Mouse (Mus musculus) ES-Bruce4 (cell line): ENCODE data around the gene Yars.

Experiments
- CTCF ChIP-seq: IDR thresholded peaks from one replicate; pipeline ENCODE4 v1.8.1; 2011; ENCODE audit warnings: low read depth, low read length
- POLR2A ChIP-seq: IDR thresholded peaks from one replicate; pipeline ENCODE4 v1.8.1; 2011; ENCODE audit warnings: low read length; ENCODE audit not compliant: insufficient read depth

DNA sequence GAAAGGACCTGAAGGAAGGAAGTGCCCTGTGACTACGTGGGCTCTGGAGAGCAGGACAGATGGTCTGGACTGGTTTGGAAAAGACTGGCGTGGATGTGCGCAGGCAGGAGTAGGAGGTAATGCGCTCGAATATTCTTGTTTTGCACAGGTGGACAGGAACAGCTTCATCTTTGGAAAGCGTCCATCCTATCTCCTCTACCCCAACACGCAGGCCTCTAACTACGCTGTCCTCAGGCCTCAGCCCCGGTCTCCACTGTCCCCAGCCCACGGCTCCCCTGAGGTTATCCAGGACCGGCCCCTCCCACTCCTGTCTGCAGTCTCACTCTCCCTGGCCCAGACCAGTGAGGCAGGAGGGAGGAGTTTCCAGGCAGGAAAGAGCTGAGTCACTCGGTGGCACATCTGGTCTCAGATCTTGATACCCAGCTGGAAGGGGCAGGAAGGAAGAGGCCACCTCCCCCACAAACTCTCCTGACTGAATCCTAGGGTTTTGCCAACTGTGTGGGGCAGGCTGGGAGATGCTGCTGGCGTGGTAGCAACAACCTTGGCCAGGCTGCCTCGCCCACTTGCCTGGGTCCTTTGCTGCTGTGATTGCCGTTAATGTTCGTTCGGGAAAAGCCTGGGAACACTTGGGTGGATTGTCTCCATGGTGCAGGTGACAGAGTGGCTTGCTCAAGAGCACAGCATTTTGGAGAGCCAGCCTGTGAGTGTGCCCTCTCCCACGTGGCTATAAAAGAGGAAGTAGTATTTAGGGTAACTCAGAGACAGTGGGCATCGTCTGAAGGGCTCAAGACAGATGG is 73.9 kb downstream of the Yars start:
- TF ChIP-seq CTCF: no peak
- TF ChIP-seq POLR2A: no peak
